Mouse (Mus musculus): ENCODE measurements around the gene Cdc20b. TPM values are rescaled to one million over a fixed set of nuclear protein-coding genes. Genes with fewer than 3 reads are reported as not detected.
A peak's percentile ranks its signal among the peaks of the same experiment; 100 is the strongest.
"Not testable (repeated sequence)": the region's sequence is repeated elsewhere in the genome, so short reads cannot be mapped to it uniquely, and the experiment has no call there.

Gene Cdc20b
- total RNA-seq (2021): not detected
- long read RNA-seq, experiment 1: 0 reads
- long read RNA-seq, experiment 2: 0 reads

- intact Hi-C loops (cut with DNase I): loop anchor here (5.0 to 10.0 kb wide), 3 partner anchors 48 to 348 kb away; partner anchors contain the start of genes Ccno, Dhx29 and Mtrex
- peak in 1 of 2 experiments; percentile 29 for DNase-seq (ENCODE audit: low spot score in 2 of 2)
Observed at GRCm38 (mm10) chr13:113034950-113035421, at the start of gene Cdc20b. TSS of gene Cdc20b (plus strand) at chr13:113035111.

DNA sequence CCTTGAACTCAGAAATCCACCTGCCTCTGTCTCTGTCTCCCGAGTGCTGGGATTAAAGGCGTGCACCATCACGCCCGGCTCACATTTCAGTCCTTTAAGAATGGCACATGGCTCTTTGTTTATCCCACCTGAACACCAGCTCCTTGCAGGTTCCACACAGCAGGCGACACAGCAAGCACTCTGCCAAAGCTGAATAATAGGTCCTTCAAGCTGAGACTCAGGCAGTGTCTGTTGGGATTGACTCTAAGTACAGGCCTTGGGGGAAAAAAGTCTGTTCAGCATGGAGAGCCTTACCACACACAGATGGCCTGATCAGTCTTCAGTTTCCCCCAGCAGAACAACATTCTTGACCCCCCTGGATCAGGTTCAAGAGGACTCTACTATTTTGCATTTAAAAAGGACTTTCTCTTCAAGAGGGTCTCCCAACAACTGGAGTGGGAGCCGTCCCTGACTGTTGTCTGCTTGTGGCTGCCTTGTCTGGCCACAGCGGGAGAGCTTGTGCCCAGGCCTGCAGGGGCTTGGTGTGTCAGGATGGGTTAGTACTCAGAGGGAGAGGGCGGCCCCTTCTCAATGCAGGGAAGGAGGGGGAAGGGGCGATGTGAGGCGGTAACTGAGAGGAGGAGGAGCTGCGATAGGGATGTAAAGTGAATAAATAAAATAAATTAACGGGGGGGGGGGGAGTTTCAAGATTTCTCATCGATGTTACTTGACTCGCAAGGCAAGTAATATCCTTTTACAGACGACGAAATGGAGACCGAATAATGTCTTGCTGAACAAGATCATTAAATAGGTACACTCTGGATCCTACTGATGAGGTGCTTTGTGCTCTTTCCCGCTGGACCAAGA lies 49.1 kb upstream of the Cdc20b start:
- intact Hi-C loops (cut with DNase I): loop anchor here (5.0 kb wide), 1 partner anchor 46 kb away; no protein-coding TSS in a partner anchor
- DNase-seq (ENCODE audit: low spot score in 2 of 2): no peak

DNA sequence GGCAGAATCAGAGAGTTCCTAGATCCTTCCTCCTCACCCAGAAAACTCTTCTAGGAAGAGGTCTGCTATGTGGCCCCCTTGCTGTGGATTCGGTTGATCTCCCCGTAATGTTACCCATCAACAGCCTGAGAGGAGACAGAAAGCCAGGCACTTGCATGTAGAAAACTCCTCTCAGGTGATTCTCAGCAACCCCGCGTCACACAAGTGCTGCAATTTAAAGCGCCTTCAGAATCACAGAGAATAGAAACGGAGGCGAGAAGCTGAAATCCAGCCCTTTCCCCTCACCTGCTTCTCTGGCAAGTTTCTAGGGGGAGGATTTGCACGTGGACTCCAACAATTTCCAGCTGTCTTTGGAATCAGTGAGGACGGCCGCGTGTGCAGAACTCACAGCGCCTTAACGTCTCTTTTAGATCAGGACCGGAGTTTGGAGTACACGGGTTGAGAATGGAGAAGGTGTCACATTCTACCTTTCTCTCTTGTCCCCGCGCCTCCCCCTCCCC lies 48.4 kb upstream of the Cdc20b start:
- intact Hi-C loops (cut with DNase I): loop anchor here (5.0 kb wide), 1 partner anchor 46 kb away; no protein-coding TSS in a partner anchor
- DNase-seq (ENCODE audit: low spot score in 2 of 2): no peak

GRCm38 (mm10) chr13:112987532-112987943 lies 47.4 kb upstream of the Cdc20b start, which contains the start of gene Ccno:
TSS of gene Ccno (plus strand) at chr13:112987802.
- intact Hi-C loops (cut with DNase I): loop anchor here (5.0 kb wide), 1 partner anchor 45 kb away; no protein-coding TSS in a partner anchor
- peak; percentile 94 to 96 for DNase-seq (ENCODE audit: low spot score in 2 of 2)

DNA sequence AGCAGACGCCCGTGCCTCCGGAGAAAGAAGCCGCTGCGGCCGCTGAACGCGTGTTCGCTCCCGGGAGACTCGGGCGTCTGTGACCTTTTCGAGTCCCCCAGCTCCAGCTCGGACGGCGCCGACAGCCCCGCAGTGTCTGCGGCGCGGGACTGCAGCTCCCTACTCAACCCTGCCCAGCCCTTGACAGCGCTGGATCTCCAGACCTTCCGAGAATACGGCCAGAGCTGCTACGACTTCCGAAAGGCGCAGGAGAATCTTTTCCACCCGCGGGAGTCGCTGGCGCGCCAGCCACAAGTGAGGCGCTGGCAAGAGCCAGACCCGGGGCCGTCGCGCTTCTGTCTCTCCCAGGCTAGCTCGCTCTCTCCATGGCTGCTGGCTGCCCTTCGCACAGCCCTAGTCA lies 46.9 kb upstream of the Cdc20b start:
- intact Hi-C loops (cut with DNase I): loop anchor here (5.0 kb wide), 1 partner anchor 44 kb away; no protein-coding TSS in a partner anchor
- DNase-seq (ENCODE audit: low spot score in 2 of 2): no peak

DNA sequence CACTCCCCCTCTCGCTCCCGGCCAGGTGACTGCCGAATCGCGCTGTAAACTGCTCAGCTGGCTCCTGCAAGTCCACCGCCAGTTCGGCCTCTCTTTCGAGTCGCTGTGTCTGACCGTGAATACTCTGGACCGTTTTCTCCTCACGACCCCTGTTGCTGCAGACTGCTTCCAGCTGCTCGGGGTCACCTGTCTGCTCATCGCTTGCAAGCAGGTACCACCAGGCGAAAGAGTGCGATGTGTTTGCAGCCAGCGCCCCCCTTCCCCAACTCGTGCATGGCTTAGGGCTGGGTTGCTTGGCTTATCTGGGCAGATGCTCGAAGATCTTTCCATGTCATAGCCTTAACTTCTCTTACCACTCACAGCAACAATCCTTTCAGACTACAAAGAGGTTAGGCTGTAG lies 46.0 kb upstream of the Cdc20b start:
- intact Hi-C loops (cut with DNase I): loop anchor here (5.0 kb wide), 1 partner anchor 43 kb away; no protein-coding TSS in a partner anchor
- DNase-seq (ENCODE audit: low spot score in 2 of 2): no peak

DNA sequence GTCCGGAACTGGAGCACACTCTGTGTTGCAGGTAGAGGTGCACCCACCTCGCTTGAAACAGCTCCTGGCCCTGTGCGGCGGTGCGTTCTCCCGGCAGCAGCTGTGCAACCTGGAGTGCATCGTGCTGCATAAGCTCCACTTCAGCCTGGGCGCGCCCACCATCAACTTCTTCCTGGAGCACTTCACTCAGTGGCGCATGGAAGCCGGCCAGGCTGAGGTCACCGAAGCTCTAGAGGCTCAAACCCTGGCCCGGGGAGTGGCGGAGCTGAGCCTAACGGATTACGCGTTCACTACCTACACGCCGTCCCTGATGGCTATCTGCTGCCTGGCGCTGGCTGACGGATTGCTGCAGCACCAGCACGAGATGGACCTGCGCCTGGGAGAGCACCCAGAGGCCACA lies 45.4 kb upstream of the Cdc20b start:
- intact Hi-C loops (cut with DNase I): loop anchor here (5.0 kb wide), 1 partner anchor 43 kb away; no protein-coding TSS in a partner anchor

DNA sequence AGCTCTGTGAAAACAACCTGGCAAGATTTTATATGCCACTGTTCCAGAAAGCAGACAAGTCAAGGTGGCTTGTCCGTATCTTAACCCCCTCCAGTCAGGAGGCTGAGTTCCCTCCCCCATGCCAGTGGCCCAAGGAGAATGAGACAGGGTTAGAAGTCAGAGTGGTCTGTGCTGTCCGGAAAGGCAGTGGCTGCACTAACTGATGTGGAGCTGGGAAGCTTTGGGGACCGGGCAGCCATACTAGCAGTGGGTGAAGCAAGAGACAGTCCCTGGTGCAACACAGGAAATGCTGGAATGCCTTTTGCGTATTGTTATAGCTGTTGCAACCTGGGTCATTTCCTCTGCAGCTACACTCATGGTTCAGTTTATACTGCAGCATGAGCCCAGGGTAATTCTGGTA lies 44.6 kb upstream of the Cdc20b start:
- intact Hi-C loops (cut with DNase I): no loop called here
- DNase-seq (ENCODE audit: low spot score in 2 of 2): no peak

More for the DNA sequence above, 45.4 kb upstream of the Cdc20b start:
- no peak for DNase-seq (ENCODE audit: low spot score in 2 of 2)

GRCm38 (mm10) chr13:112993531-112994152 lies 41.3 kb upstream of the Cdc20b start, which contains the start of gene Mcidas:
TSS of gene Mcidas (plus strand) at chr13:112993845.
- no peak for DNase-seq (ENCODE audit: low spot score in 2 of 2)
- intact Hi-C loops (cut with DNase I): no loop called here

DNA sequence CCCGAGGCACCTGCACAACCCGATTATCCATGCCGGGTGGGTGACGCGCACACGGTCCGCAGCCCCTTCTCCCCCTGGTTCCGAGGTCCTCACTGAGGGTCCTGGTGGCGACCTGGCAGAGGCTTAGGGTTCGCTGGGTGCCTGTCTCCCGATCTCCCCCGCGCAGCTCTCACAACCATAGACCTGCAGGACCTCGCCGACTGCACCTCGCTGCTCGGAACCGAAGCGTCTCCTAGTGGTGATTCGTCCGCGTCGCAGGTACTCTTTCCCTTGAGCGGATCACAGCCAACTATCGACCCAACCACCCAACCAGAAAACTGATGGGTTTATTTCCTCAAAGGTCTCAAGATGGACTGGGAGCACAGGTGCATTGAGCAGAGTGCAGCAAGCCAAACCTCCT lies 40.7 kb upstream of the Cdc20b start:
- peak; percentile 40 to 58 for DNase-seq (ENCODE audit: low spot score in 2 of 2)
- intact Hi-C loops (cut with DNase I): no loop called here

DNA sequence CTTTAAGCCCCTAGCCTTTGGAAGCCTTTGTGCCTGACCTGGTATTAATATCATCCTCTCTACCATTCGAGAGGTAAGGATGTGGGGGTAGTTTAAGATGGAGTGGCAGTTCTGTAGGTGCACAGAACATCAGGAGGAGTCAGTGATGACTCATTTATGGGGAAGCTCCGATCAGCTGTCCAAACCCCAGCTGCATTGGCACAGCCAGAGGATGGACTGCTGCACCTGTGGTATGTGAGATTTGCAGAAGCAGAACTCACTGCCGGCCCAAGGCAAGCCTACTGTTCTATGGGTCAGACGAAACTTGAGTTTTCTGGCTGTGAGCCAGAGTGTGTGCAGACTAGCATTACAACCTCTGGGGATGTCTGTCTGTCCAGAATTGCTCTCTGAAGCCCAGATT lies 38.5 kb upstream of the Cdc20b start:
- no peak for DNase-seq (ENCODE audit: low spot score in 2 of 2)
- intact Hi-C loops (cut with DNase I): no loop called here

DNA sequence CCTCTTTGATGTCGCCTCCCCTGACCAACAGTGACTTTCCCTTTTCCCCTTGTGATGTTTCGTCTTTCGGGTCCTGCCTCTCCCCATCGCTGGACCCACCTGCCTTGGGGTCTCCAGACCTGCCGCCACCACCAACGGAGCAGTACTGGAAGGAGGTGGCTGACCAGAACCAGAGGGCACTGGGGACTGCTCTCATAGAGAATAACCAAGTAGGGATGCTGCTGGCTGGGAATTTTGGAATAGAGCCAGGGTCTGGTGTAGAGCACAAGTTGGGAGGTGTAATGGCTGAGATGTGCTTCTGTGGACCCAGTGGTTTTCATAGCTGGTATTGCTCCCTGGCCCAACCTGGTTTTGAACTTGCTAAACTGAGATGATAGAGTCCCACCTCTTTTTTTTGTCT lies 37.5 kb upstream of the Cdc20b start:
- intact Hi-C loops (cut with DNase I): no loop called here
- DNase-seq (ENCODE audit: low spot score in 2 of 2): no peak

GRCm38 (mm10) chr13:112998427-112999201 lies 36.3 kb upstream of the Cdc20b start:
- intact Hi-C loops (cut with DNase I): no loop called here
- peak; percentile 54 to 55 for DNase-seq (ENCODE audit: low spot score in 2 of 2)

- intact Hi-C loops (cut with DNase I): no loop called here
Observed at GRCm38 (mm10) chr13:113000090-113000489, 34.8 kb upstream of the Cdc20b start.

DNA sequence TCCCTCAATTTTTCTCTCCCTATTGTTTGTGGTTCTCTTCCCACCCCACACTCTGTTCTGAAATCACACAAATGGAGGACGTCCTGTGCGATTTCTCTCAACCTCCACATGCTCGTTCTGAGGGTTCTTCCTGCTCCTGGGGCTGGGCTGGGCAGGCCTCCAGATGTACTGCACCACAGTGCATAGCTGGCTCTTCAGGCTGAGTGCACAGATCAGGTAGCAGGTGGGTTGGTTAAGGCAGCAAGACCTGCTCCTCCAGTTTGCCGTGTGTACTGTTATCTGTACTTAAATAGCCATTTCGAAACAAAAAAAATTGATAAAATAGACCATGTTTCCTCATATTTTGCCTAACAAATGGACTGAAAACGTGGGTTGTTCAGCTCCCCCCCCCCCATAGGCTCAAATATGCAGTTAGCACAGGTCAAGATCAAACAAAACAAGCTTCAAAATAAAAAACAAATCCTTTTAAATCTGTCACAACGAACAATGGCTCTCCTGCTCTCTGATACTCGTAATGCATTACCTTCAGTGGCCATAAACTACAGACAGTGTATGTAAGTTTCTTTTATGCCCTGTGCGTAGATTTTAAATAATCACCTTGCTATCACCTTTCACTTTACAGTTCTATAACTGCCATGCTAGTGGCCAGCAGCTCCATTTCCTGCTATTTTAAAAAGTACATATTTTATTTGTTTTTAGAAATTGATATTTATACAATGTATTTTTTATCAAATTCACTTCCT lies 34.2 kb upstream of the Cdc20b start:
- DNase-seq (ENCODE audit: low spot score in 2 of 2): no peak
- intact Hi-C loops (cut with DNase I): no loop called here

More at GRCm38 (mm10) chr13:113000090-113000489, 34.8 kb upstream of the Cdc20b start:
- DNase-seq (ENCODE audit: low spot score in 2 of 2): no peak

DNA sequence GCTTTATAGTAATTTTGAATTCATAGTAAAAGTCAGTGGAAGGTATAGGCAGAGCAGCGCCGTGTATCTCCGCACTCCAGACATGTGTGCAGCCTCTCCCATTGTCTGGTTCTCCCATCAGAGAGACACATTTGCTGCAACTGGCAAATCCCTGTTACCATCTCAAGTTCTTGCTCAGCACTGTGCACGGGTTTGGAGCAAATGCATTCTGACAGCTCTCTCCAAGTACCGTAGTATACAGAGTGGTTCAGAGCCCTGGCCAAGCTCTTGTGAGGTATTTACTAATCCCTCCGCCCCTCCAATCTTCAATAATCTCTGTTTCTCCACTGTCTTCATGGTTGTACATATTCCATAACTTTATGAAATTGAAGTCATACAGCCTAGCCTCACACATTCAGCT lies 22.2 kb upstream of the Cdc20b start:
- intact Hi-C loops (cut with DNase I): no loop called here
- no peak for DNase-seq (ENCODE audit: low spot score in 2 of 2)

- intact Hi-C loops (cut with DNase I): not testable (repeated sequence)
- DNase-seq (ENCODE audit: low spot score in 2 of 2): peak in 1 of 2 experiments; percentile 46
Observed at GRCm38 (mm10) chr13:113013174-113013953, 21.5 kb upstream of the Cdc20b start.

DNA sequence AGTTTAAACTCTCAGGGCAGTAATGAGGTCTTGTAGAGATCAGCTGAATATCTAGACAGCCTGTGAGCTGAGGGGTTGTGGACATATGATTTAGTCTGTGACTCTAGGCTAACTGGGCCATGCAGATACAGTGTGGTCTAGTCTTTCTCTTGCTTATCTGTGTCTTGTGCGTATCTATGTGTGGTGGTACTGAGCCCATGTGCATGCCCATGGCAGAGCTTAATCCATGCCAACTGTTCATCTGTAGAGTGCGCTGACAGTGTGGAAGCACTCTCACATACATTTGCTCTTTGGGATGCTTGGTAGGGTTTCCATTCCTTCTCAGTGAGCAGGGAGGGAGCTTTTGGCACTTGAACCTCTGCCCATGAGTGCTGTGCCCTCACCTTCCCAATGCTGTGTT lies 13.4 kb upstream of the Cdc20b start:
- no peak for DNase-seq (ENCODE audit: low spot score in 2 of 2)
- intact Hi-C loops (cut with DNase I): no loop called here

Measured in left cerebral cortex, postnatal 14 days (tissue).